8 mouse cellular contexts compared by ENCODE assay signal in the genomic region with DNA sequence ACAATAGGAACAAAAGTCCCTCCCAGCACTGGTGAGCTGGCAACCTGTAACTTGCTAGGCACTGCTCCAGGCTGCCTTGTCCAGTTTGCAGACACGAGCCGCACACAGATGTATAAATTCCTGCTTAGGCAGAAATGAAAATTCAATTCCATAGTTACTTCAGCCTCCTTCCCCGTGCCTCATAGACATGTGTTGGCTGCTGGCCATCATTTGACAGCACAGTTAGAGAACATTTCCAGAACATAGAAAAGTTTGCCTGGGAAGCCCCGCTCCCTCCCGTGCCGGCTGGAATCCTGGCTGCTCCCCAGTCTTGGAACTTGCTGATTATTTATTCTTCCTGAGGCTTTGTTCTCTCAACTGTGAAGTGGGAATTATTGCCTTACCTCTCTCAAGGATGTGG.
A peak's percentile ranks its signal among the peaks of the same experiment; 100 is the strongest.
DNase-seq lines count a peak whose midpoint lies in the region; ATAC-seq and TF ChIP-seq lines count a peak whose summit lies in the region.

No protein-coding gene starts in this region.

- no peak for TF ChIP-seq CTCF in layer of hippocampus, adult 2 months (conservative IDR thresholded peaks at IDR 0.05)

- H3K4me1 ChIP-seq in neural tube, embryonic 11.5 days (ENCODE audit: control insufficient read depth, insufficient read depth, low read length): no peaks in the 10 kb centered on the region
- peaks cover 17% of the 10 kb centered on the region for H3K4me1 ChIP-seq in forebrain, embryonic 11.5 days (replicated peaks; ENCODE audit: control insufficient read depth, insufficient read depth, low read length)
- peaks cover 38% of the 10 kb centered on the region for H3K4me1 ChIP-seq in neural tube, embryonic 13.5 days (replicated peaks)

- H3K9ac ChIP-seq in neural tube, embryonic 11.5 days (ENCODE audit: low read length): no peak overlapping the region
- no peak overlapping the region for H3K9ac ChIP-seq in forebrain, embryonic 11.5 days (ENCODE audit: low read length)
- no peak overlapping the region for H3K9ac ChIP-seq in neural tube, embryonic 13.5 days

- H3K9me3 ChIP-seq in neural tube, embryonic 11.5 days (ENCODE audit: control insufficient read depth, low read length): no peaks in the 10 kb centered on the region
- no peaks in the 10 kb centered on the region for H3K9me3 ChIP-seq in forebrain, embryonic 11.5 days (ENCODE audit: control insufficient read depth, low read length)
- H3K9me3 ChIP-seq in neural tube, embryonic 13.5 days: no peaks in the 10 kb centered on the region

- intact Hi-C loops in heart, postnatal 10 days (cut with DNase I): no loop called here

- H3K36me3 ChIP-seq in neural tube, embryonic 11.5 days (ENCODE audit: control insufficient read depth, insufficient read depth, low read length): no peaks in the 10 kb centered on the region
- no peaks in the 10 kb centered on the region for H3K36me3 ChIP-seq in forebrain, embryonic 11.5 days (ENCODE audit: control insufficient read depth, insufficient read depth, low read length)
- H3K36me3 ChIP-seq in neural tube, embryonic 13.5 days: no peaks in the 10 kb centered on the region

- no peak overlapping the region for H3K27ac ChIP-seq in neural tube, embryonic 11.5 days (ENCODE audit: low read depth, low read length)
- 0 out of 2 replicates have a peak overlapping the region, but pooled peaks have one; percentile 50 for H3K27ac ChIP-seq in forebrain, embryonic 11.5 days (ENCODE audit: low read depth, low read length)
- peak overlapping the region; percentile 69 for H3K27ac ChIP-seq in layer of hippocampus, adult 2 months
- peak overlapping the region; percentile 1; the same call in 1 of the 2 replicates for H3K27ac ChIP-seq in neural tube, embryonic 13.5 days (replicated peaks)

- no peak for ATAC-seq in neural tube, embryonic 11.5 days (ENCODE audit: insufficient read depth, low FRiP score, low TSS enrichment)
- ATAC-seq in forebrain, embryonic 11.5 days (replicated peaks; ENCODE audit: low FRiP score): 0 out of 2 replicates have a peak, but pooled peaks have one; percentile 32
- no peak for ATAC-seq in neural tube, embryonic 13.5 days (ENCODE audit: low read depth)
- ATAC-seq in inflammation-experienced regulatory T-cells, adult 6 months: no peak
- ATAC-seq in erythroid progenitor cell, adult 5-6 weeks (replicated peaks; ENCODE audit: low FRiP score, poor library complexity, severe bottlenecking): no peak

- no peaks in the 10 kb centered on the region for H3K27me3 ChIP-seq in neural tube, embryonic 11.5 days (ENCODE audit: control insufficient read depth, insufficient read depth, low read length)
- H3K27me3 ChIP-seq in forebrain, embryonic 11.5 days (ENCODE audit: control insufficient read depth, insufficient read depth, low read length): no peaks in the 10 kb centered on the region
- H3K27me3 ChIP-seq in neural tube, embryonic 13.5 days: no peaks in the 10 kb centered on the region

- DNase-seq in neural tube, embryonic 11.5 days (ENCODE audit: low spot score): peak; percentile 17
- DNase-seq in neural tube, embryonic 10.5 days (ENCODE audit: extremely low spot score, low spot score): no peak
- peak; percentile 55 for DNase-seq in forebrain, embryonic 11.5 days (ENCODE audit: low spot score)
- DNase-seq in heart, postnatal 10 days: peak; percentile 65 to 77
- peak; percentile 47 to 59 for DNase-seq in layer of hippocampus, adult 2 months (ENCODE audit: low spot score in 2 of 2)

- H3K4me2 ChIP-seq in neural tube, embryonic 11.5 days (ENCODE audit: low read depth): no peak overlapping the region
- no peak overlapping the region for H3K4me2 ChIP-seq in forebrain, embryonic 11.5 days (ENCODE audit: low read depth, low read length, severe bottlenecking)
- H3K4me2 ChIP-seq in neural tube, embryonic 13.5 days: no peak overlapping the region

- H3K4me3 ChIP-seq in neural tube, embryonic 11.5 days (ENCODE audit: low read depth, low read length): no peak overlapping the region
- no peak overlapping the region for H3K4me3 ChIP-seq in forebrain, embryonic 11.5 days (ENCODE audit: low read depth, low read length)
- no peak overlapping the region; the same call in 1 of the 2 replicates for H3K4me3 ChIP-seq in layer of hippocampus, adult 2 months
- no peak overlapping the region for H3K4me3 ChIP-seq in neural tube, embryonic 13.5 days

- 58% methylated on average over 6 of the region's 6 CpGs for WGBS in neural tube, embryonic 11.5 days
- WGBS in forebrain, embryonic 11.5 days: 30% methylated on average over 6 of the region's 6 CpGs
- WGBS in neural tube, embryonic 13.5 days: 29% methylated on average over 6 of the region's 6 CpGs
